Mouse (Mus musculus): ENCODE data around the gene Mxi1. TPM values are rescaled to one million over a fixed set of nuclear protein-coding genes. Genes with fewer than 3 reads are reported as not detected.
A peak's percentile ranks its signal among the peaks of the same experiment; 100 is the strongest.

Mxi1 gene
- polyA plus RNA-seq, 1 experiment from 2014 or later: 29.3 TPM

- Histone ChIP-seq H3K36me3 (ENCODE audit: control insufficient read depth, insufficient read depth, low read length) (0 out of 2 replicates have a peak, but pooled peaks cover 3% of the 10 kb centered on the region), H3K27me3 (ENCODE audit: control insufficient read depth, insufficient read depth, low read length) (no peaks in the 10 kb centered on the region), H3K4me2 (replicated peaks; ENCODE audit: low read depth, low read length) (no peak overlapping the region), H3K4me3 (ENCODE audit: low read depth, low read length) (no peak overlapping the region), H3K4me1 (ENCODE audit: control insufficient read depth, insufficient read depth, low read length) (peaks cover 5% of the 10 kb centered on the region; the same call in 1 of the 2 replicates), H3K27ac (ENCODE audit: low read length) (no peak overlapping the region), H3K9ac (replicated peaks; ENCODE audit: low read depth, low read length) (no peak overlapping the region), H3K9me3 (ENCODE audit: control insufficient read depth, low read depth, low read length) (no peaks in the 10 kb centered on the region)
- no peak for ATAC-seq (ENCODE audit: insufficient number of reproducible peaks, insufficient read depth, low FRiP score, low read depth)
- WGBS: 82% methylated on average over 13 of the region's 13 CpGs
Measured at GRCm38 (mm10) chr19:53343174-53343881, 33.0 kb downstream of the Mxi1 start.

- Histone ChIP-seq H3K4me2 (replicated peaks; ENCODE audit: low read depth, low read length) (no peak overlapping the region), H3K4me1 (ENCODE audit: control insufficient read depth, insufficient read depth, low read length) (peaks cover 5% of the 10 kb centered on the region; the same call in 1 of the 2 replicates), H3K27ac (ENCODE audit: low read length) (no peak overlapping the region), H3K36me3 (ENCODE audit: control insufficient read depth, insufficient read depth, low read length) (0 out of 2 replicates have a peak, but pooled peaks cover 3% of the 10 kb centered on the region), H3K27me3 (ENCODE audit: control insufficient read depth, insufficient read depth, low read length) (no peaks in the 10 kb centered on the region), H3K9ac (replicated peaks; ENCODE audit: low read depth, low read length) (no peak overlapping the region), H3K9me3 (ENCODE audit: control insufficient read depth, low read depth, low read length) (no peaks in the 10 kb centered on the region), H3K4me3 (ENCODE audit: low read depth, low read length) (no peak overlapping the region)
- 70% methylated on average over 16 of the region's 16 CpGs for WGBS
- ATAC-seq (ENCODE audit: insufficient number of reproducible peaks, insufficient read depth, low FRiP score, low read depth): no peak
Measured at GRCm38 (mm10) chr19:53344062-53344461, 33.7 kb downstream of the Mxi1 start.

- Histone ChIP-seq H3K4me1 (ENCODE audit: control insufficient read depth, insufficient read depth, low read length) (no peaks in the 10 kb centered on the region; the same call in 1 of the 2 replicates), H3K9ac (replicated peaks; ENCODE audit: low read depth, low read length) (no peak overlapping the region), H3K4me2 (replicated peaks; ENCODE audit: low read depth, low read length) (no peak overlapping the region), H3K27ac (ENCODE audit: low read length) (no peak overlapping the region), H3K9me3 (ENCODE audit: control insufficient read depth, low read depth, low read length) (no peaks in the 10 kb centered on the region), H3K27me3 (ENCODE audit: control insufficient read depth, insufficient read depth, low read length) (no peaks in the 10 kb centered on the region), H3K4me3 (ENCODE audit: low read depth, low read length) (no peak overlapping the region), H3K36me3 (ENCODE audit: control insufficient read depth, insufficient read depth, low read length) (0 out of 2 replicates have a peak, but pooled peaks cover 3% of the 10 kb centered on the region)
- ATAC-seq (ENCODE audit: insufficient number of reproducible peaks, insufficient read depth, low FRiP score, low read depth): no peak
- 61% methylated on average over 14 of the region's 14 CpGs for WGBS
Measured at GRCm38 (mm10) chr19:53345766-53346165, 35.4 kb downstream of the Mxi1 start.

GRCm38 (mm10) chr19:53353864-53354263, 43.5 kb downstream of the Mxi1 start:
- no peaks in the 10 kb centered on the region; the same call in 1 of the 2 replicates for H3K36me3 ChIP-seq (ENCODE audit: control insufficient read depth, insufficient read depth, low read length)
- no peak overlapping the region for H3K9ac ChIP-seq (replicated peaks; ENCODE audit: low read depth, low read length)
- H3K4me2 ChIP-seq (replicated peaks; ENCODE audit: low read depth, low read length): no peak overlapping the region
- H3K27me3 ChIP-seq (ENCODE audit: control insufficient read depth, insufficient read depth, low read length): no peaks in the 10 kb centered on the region
- WGBS: 94% methylated on average over 7 of the region's 7 CpGs
- no peak overlapping the region for H3K27ac ChIP-seq (ENCODE audit: low read length)
- no peaks in the 10 kb centered on the region for H3K9me3 ChIP-seq (ENCODE audit: control insufficient read depth, low read depth, low read length)
- no peaks in the 10 kb centered on the region for H3K4me1 ChIP-seq (ENCODE audit: control insufficient read depth, insufficient read depth, low read length)
- no peak for ATAC-seq (ENCODE audit: insufficient number of reproducible peaks, insufficient read depth, low FRiP score, low read depth)
- H3K4me3 ChIP-seq (ENCODE audit: low read depth, low read length): no peak overlapping the region

- 87% methylated on average over 7 of the region's 7 CpGs for WGBS
- Histone ChIP-seq H3K4me3 (ENCODE audit: low read depth, low read length) (no peak overlapping the region), H3K27me3 (ENCODE audit: control insufficient read depth, insufficient read depth, low read length) (no peaks in the 10 kb centered on the region), H3K9me3 (ENCODE audit: control insufficient read depth, low read depth, low read length) (no peaks in the 10 kb centered on the region), H3K9ac (replicated peaks; ENCODE audit: low read depth, low read length) (no peak overlapping the region), H3K27ac (ENCODE audit: low read length) (no peak overlapping the region), H3K4me2 (replicated peaks; ENCODE audit: low read depth, low read length) (no peak overlapping the region), H3K36me3 (ENCODE audit: control insufficient read depth, insufficient read depth, low read length) (no peaks in the 10 kb centered on the region; the same call in 1 of the 2 replicates), H3K4me1 (ENCODE audit: control insufficient read depth, insufficient read depth, low read length) (peaks cover 5% of the 10 kb centered on the region)
- no peak for ATAC-seq (ENCODE audit: insufficient number of reproducible peaks, insufficient read depth, low FRiP score, low read depth)
Measured at GRCm38 (mm10) chr19:53354271-53355000, 44.1 kb downstream of the Mxi1 start.

- Histone ChIP-seq H3K27me3 (ENCODE audit: control insufficient read depth, insufficient read depth, low read length) (no peaks in the 10 kb centered on the region), H3K4me1 (ENCODE audit: control insufficient read depth, insufficient read depth, low read length) (peaks cover 10% of the 10 kb centered on the region), H3K4me3 (ENCODE audit: low read depth, low read length) (no peak overlapping the region), H3K9me3 (ENCODE audit: control insufficient read depth, low read depth, low read length) (no peaks in the 10 kb centered on the region), H3K9ac (replicated peaks; ENCODE audit: low read depth, low read length) (no peak overlapping the region), H3K27ac (ENCODE audit: low read length) (no peak overlapping the region), H3K4me2 (replicated peaks; ENCODE audit: low read depth, low read length) (no peak overlapping the region), H3K36me3 (ENCODE audit: control insufficient read depth, insufficient read depth, low read length) (no peaks in the 10 kb centered on the region; the same call in 1 of the 2 replicates)
- no peak for ATAC-seq (ENCODE audit: insufficient number of reproducible peaks, insufficient read depth, low FRiP score, low read depth)
- 87% methylated on average over 16 of the region's 16 CpGs for WGBS
Measured at GRCm38 (mm10) chr19:53355065-53355464, 44.7 kb downstream of the Mxi1 start.

GRCm38 (mm10) chr19:53359160-53360033, 49.1 kb downstream of the Mxi1 start:
- Histone ChIP-seq H3K4me2 (replicated peaks; ENCODE audit: low read depth, low read length) (peak overlapping the region; percentile 27), H3K4me3 (ENCODE audit: low read depth, low read length) (no peak overlapping the region), H3K4me1 (ENCODE audit: control insufficient read depth, insufficient read depth, low read length) (peaks cover 14% of the 10 kb centered on the region)

More at GRCm38 (mm10) chr19:53359160-53360033, 49.1 kb downstream of the Mxi1 start:
- H3K27me3 ChIP-seq (ENCODE audit: control insufficient read depth, insufficient read depth, low read length): no peaks in the 10 kb centered on the region
- WGBS: 52% methylated on average over 22 of the region's 22 CpGs
- no peaks in the 10 kb centered on the region for H3K36me3 ChIP-seq (ENCODE audit: control insufficient read depth, insufficient read depth, low read length)
- 0 out of 2 replicates have a peak overlapping the region, but pooled peaks have one; percentile 30 for H3K27ac ChIP-seq (ENCODE audit: low read length)
- no peak overlapping the region for H3K9ac ChIP-seq (replicated peaks; ENCODE audit: low read depth, low read length)
- ATAC-seq (ENCODE audit: insufficient number of reproducible peaks, insufficient read depth, low FRiP score, low read depth): no peak
- H3K9me3 ChIP-seq (ENCODE audit: control insufficient read depth, low read depth, low read length): no peaks in the 10 kb centered on the region
